Comparison of ENCODE assay signal across 16 mouse cellular contexts in genomic region chr4:66908376-66908775, GRCm38 (mm10).
"Had no signal": no experiment of that assay in that cellular context is flagged by ENCODE, and none has a peak within 500 bp of the region (broad histone marks: within the 10 kb centered on the region; RNA-seq: fewer than 3 reads in every experiment).

No protein-coding gene starts in this region.

- H3K27ac ChIP-seq: midbrain, embryonic 10.5 days; midbrain, embryonic 12.5 days; neural tube, embryonic 13.5 days; neural tube, embryonic 15.5 days; stomach, embryonic 15.5 days; stomach, postnatal 0 days had no signal

- H3K4me2 ChIP-seq: lung, embryonic 14.5 days; midbrain, embryonic 12.5 days; neural tube, embryonic 13.5 days; neural tube, embryonic 15.5 days; stomach, embryonic 15.5 days had no signal

- H3K36me3 ChIP-seq: midbrain, embryonic 10.5 days; midbrain, embryonic 12.5 days; neural tube, embryonic 13.5 days; neural tube, embryonic 15.5 days; stomach, embryonic 15.5 days had no signal

- H3K27me3 ChIP-seq: midbrain, embryonic 12.5 days; neural tube, embryonic 13.5 days; neural tube, embryonic 15.5 days; stomach, embryonic 15.5 days had no signal

- ATAC-seq: midbrain, embryonic 16.5 days had no signal

- H3K9me3 ChIP-seq: midbrain, embryonic 10.5 days; midbrain, embryonic 12.5 days; neural tube, embryonic 13.5 days; neural tube, embryonic 15.5 days; stomach, embryonic 15.5 days had no signal

- H3K9ac ChIP-seq: lung, embryonic 14.5 days; midbrain, embryonic 12.5 days; neural tube, embryonic 13.5 days; neural tube, embryonic 15.5 days; stomach, embryonic 15.5 days had no signal

- DNase-seq: lung, adult 18-20 months; lung, embryonic 14.5 days; lung, postnatal 10 days; lung, postnatal 4 days; midbrain, embryonic 14.5 days; right cerebral cortex, postnatal 14 days; thymus, adult 2 months; thymus, postnatal 25 days had no signal

- H3K4me3 ChIP-seq: midbrain, embryonic 10.5 days; midbrain, embryonic 12.5 days; myocyte; neural tube, embryonic 13.5 days; neural tube, embryonic 15.5 days; stomach, embryonic 15.5 days had no signal

- H3K4me1 ChIP-seq: midbrain, embryonic 10.5 days; midbrain, embryonic 12.5 days; neural tube, embryonic 13.5 days; neural tube, embryonic 15.5 days; stomach, embryonic 15.5 days had no signal
